Mouse (Mus musculus) CH12.LX (cell line): ENCODE measurements around the gene Dkkl1. TPM values are rescaled to one million over a fixed set of nuclear protein-coding genes. Genes with fewer than 3 reads are reported as not detected.

Source experiments
- DNase-seq: peaks from one replicate; pipeline ENCODE4 v3.0.0-alpha.2; 2013; ENCODE audit errors: extremely low read depth
- H3K27ac ChIP-seq: 2 replicates; pipeline ENCODE4 v1.5.1; 2012; ENCODE audit warnings: low read depth, mild to moderate bottlenecking, control low read depth, moderate library complexity; ENCODE audit not compliant: insufficient read depth
- H3K27me3 ChIP-seq: replicated peaks from 2 replicates; pipeline ENCODE3; 2012; ENCODE audit warnings: inconsistent platforms
- H3K36me3 ChIP-seq, 2 experiments: replicated peaks in 1 of 2; 2 replicates each; pipeline versions ENCODE3 to v1.6.1; 2012; ENCODE audit warnings: inconsistent platforms in 1 of 2, low read length in 1 of 2, mild to moderate bottlenecking in 1 of 2, mixed read lengths in 1 of 2, moderate library complexity in 1 of 2; ENCODE audit not compliant: control insufficient read depth in 1 of 2, insufficient read depth in 1 of 2
- H3K4me1 ChIP-seq, 2 experiments: 2 replicates each; pipeline ENCODE4 v1.6.1; 2012; ENCODE audit warnings: inconsistent platforms in 1 of 2, moderate library complexity in 1 of 2; ENCODE audit not compliant: insufficient read depth in 2 of 2, control insufficient read depth in 1 of 2
- H3K4me2 ChIP-seq: 2 replicates; pipeline ENCODE4 v1.6.1; 2012; ENCODE audit warnings: low read depth, mild to moderate bottlenecking, control low read depth; ENCODE audit not compliant: poor library complexity, insufficient read depth, severe bottlenecking
- H3K4me3 ChIP-seq, 3 experiments: fragments of 150-350 bp in 1 of 3; sonication (generic) in 1 of 3; replicated peaks in 1 of 3; 2 replicates each; pipeline versions ENCODE3 to v1.5.1; 2011 to 2012; ENCODE audit warnings: low read depth in 2 of 3, low read length in 2 of 3, mild to moderate bottlenecking in 2 of 3, moderate library complexity in 2 of 3, control low read depth in 1 of 3, improper control_type of control experiment in 1 of 3, inconsistent platforms in 1 of 3, mixed read lengths in 1 of 3; ENCODE audit not compliant: poor library complexity in 1 of 3
- H3K79me2 ChIP-seq: replicated peaks from 2 replicates; pipeline ENCODE4 v1.6.1; 2012; ENCODE audit warnings: mild to moderate bottlenecking, moderate library complexity; ENCODE audit not compliant: control insufficient read depth, poor library complexity, insufficient read depth, severe bottlenecking; ENCODE audit errors: extremely low read depth
- H3K9ac ChIP-seq: 2 replicates; pipeline ENCODE4 v1.6.1; 2012; ENCODE audit warnings: low read depth, mild to moderate bottlenecking, control low read depth, moderate library complexity; ENCODE audit not compliant: insufficient read depth
- H3K9me3 ChIP-seq: replicated peaks from 2 replicates; pipeline ENCODE3; 2012; ENCODE audit warnings: low read length, inconsistent platforms, mixed read lengths
- CHD1 ChIP-seq: IDR thresholded peaks from 2 replicates; pipeline ENCODE4 v1.6.1; 2012; ENCODE audit warnings: low read depth, low read length, improper control_type of control experiment, inconsistent platforms
- E2F4 ChIP-seq: IDR thresholded peaks from 2 replicates; pipeline ENCODE4 v1.6.1; 2011; ENCODE audit warnings: low read depth, low read length, improper control_type of control experiment; ENCODE audit not compliant: insufficient replicate concordance
- ELF1 ChIP-seq: IDR thresholded peaks from 2 replicates; pipeline ENCODE4 v1.6.1; 2014; ENCODE audit warnings: low read depth, mild to moderate bottlenecking, inconsistent platforms, low read length, improper control_type of control experiment
- EP300 ChIP-seq: IDR thresholded peaks from 2 replicates; pipeline ENCODE4 v1.6.1; 2011; ENCODE audit warnings: low read length, improper control_type of control experiment
- ETS1 ChIP-seq: conservative IDR thresholded peaks from 2 replicates; pipeline ENCODE4 v1.6.1; 2012; ENCODE audit warnings: low read depth, mild to moderate bottlenecking, inconsistent platforms, low read length, improper control_type of control experiment, moderate library complexity
- HCFC1 ChIP-seq: IDR thresholded peaks from 2 replicates; pipeline ENCODE4 v1.6.1; 2012; ENCODE audit warnings: low read depth, mild to moderate bottlenecking, inconsistent platforms, low read length, improper control_type of control experiment
- IRF4 ChIP-seq: IDR thresholded peaks from 2 replicates; pipeline ENCODE4 v1.6.1; 2014; ENCODE audit warnings: low read depth, mild to moderate bottlenecking, inconsistent platforms, low read length, improper control_type of control experiment
- JUND ChIP-seq: conservative IDR thresholded peaks from 2 replicates; pipeline ENCODE4 v1.6.1; 2011; ENCODE audit warnings: low read depth, low read length, improper control_type of control experiment
- KAT2A ChIP-seq: IDR thresholded peaks from 2 replicates; pipeline ENCODE4 v1.6.1; 2012; ENCODE audit warnings: low read length, improper control_type of control experiment, inconsistent platforms; ENCODE audit not compliant: insufficient replicate concordance
- MAFK ChIP-seq: IDR thresholded peaks from 2 replicates; pipeline ENCODE4 v1.6.1; 2011; ENCODE audit warnings: low read length, improper control_type of control experiment; ENCODE audit not compliant: insufficient replicate concordance
- MEF2A ChIP-seq: IDR thresholded peaks from 2 replicates; pipeline ENCODE4 v1.6.1; 2014; ENCODE audit warnings: low read depth, mild to moderate bottlenecking, inconsistent platforms, low read length, improper control_type of control experiment, borderline replicate concordance
- MXI1 ChIP-seq: IDR thresholded peaks from 2 replicates; pipeline ENCODE4 v1.6.1; 2011; ENCODE audit warnings: mild to moderate bottlenecking, low read depth, low read length, improper control_type of control experiment
- MYC ChIP-seq: IDR thresholded peaks from 2 replicates; pipeline ENCODE4 v1.6.1; 2011; ENCODE audit warnings: low read depth, mild to moderate bottlenecking, improper control_type of control experiment, low read length
- NELFE ChIP-seq: IDR thresholded peaks from 2 replicates; pipeline ENCODE4 v1.6.1; 2011; ENCODE audit warnings: low read depth, low read length, improper control_type of control experiment
- NRF1 ChIP-seq: IDR thresholded peaks from 2 replicates; pipeline ENCODE4 v1.6.1; 2014; ENCODE audit warnings: low read depth, mild to moderate bottlenecking, inconsistent platforms, low read length, improper control_type of control experiment, moderate library complexity
- POLR2AphosphoS2 ChIP-seq: IDR thresholded peaks from 2 replicates; pipeline ENCODE4 v1.6.1; 2011; ENCODE audit warnings: low read depth, low read length, improper control_type of control experiment
- SIN3A ChIP-seq: IDR thresholded peaks from 2 replicates; pipeline ENCODE4 v1.6.1; 2012; ENCODE audit warnings: low read length, improper control_type of control experiment, inconsistent platforms
- SMC3 ChIP-seq: IDR thresholded peaks from 2 replicates; pipeline ENCODE4 v1.6.1; 2011; ENCODE audit warnings: low read depth, low read length, improper control_type of control experiment
- ZC3H11A ChIP-seq: IDR thresholded peaks from 2 replicates; pipeline ENCODE4 v1.6.1; 2012; ENCODE audit warnings: low read depth, mild to moderate bottlenecking, inconsistent platforms, low read length, improper control_type of control experiment
- dilution Hi-C: fragments of 300-500 bp; cut with MboI; formaldehyde crosslinking; loops from 2 replicates; pipeline ENCODE4 v1.14.3; 2020; ENCODE audit warnings: low sequenced_read_pairs; ENCODE audit not compliant: extremely low pct_unique_long_range_greater_than_20kb, extremely low pct_ligation_motif_present
- in situ Hi-C: fragments of 300-500 bp; cut with MboI; formaldehyde crosslinking; loops from 3 replicates; pipeline ENCODE4 v1.14.3; 2019; ENCODE audit warnings: low sequenced_read_pairs, low pct_ligation_motif_present, low pct_unique_long_range_greater_than_20kb, mixed read lengths
- polyA plus RNA-seq: library from polyadenylated mRNA; unstranded; fragments of >175 nt; gene quantifications from 2 replicates; pipeline ENCODE4 v1.2.1, GENCODE M21; 2012; ENCODE audit warnings: low read depth; ENCODE audit not compliant: insufficient read length
- total RNA-seq, 2 experiments: library from RNA; depleted of rRNA; stranded (reverse); fragments of 300-350 nt in 1 of 2; fragments of >200 nt in 1 of 2; gene quantifications; 2 replicates each; pipeline ENCODE4 v1.2.3; 2012 to 2014

The Dkkl1 gene
- total and polyA plus RNA-seq, 3 experiments: 0.24 to 1.6 (median 0.44) TPM

DNA sequence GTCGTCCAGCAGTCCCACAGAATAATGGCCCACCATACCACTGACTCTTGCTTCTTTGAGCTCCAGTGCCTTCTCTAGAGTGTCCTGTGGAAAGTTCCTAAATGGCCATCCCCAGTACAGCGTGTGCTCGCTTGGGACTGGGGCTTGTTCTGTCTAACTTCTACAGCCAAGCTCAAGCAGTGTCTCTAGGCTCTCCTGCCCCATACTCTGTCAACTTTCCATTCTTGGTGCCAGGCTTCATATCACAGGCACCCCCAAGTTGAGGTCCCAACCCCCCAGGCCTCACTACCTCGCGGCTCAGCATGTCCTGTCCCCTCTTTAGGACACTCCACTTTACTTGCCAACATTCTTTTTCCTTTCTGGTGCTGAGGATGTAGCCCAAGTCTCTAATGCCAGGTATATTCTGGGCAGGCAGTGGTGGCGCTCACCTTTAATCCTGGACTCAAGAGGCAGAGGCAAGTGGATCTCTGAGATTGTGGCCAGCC, 51.6 kb downstream of the Dkkl1 start:
- no peak overlapping the region for H3K9ac ChIP-seq
- no peak for DNase-seq
- dilution Hi-C loops: no loop called here
- peaks cover 27% of the 10 kb centered on the region for H3K27me3 ChIP-seq
- H3K4me1 ChIP-seq: peaks cover 0 to 14% of the 10 kb centered on the region in 2 experiments; a peak in 3 of 4 replicates
- in situ Hi-C loops: loop anchor here (10.0 kb wide), 1 partner anchor 144 kb away; no protein-coding TSS in a partner anchor
- TF ChIP-seq MAFK: no peak
- TF ChIP-seq MXI1: no peak
- no peak for TF ChIP-seq SMC3
- no peak for TF ChIP-seq HCFC1
- no peak overlapping the region for H3K27ac ChIP-seq
- H3K79me2 ChIP-seq: no peaks in the 10 kb centered on the region
- H3K4me2 ChIP-seq: no peak overlapping the region
- H3K9me3 ChIP-seq: no peaks in the 10 kb centered on the region
- H3K36me3 ChIP-seq: peaks cover 0 to 48% of the 10 kb centered on the region in 2 experiments
- no peak overlapping the region for H3K4me3 ChIP-seq

DNA sequence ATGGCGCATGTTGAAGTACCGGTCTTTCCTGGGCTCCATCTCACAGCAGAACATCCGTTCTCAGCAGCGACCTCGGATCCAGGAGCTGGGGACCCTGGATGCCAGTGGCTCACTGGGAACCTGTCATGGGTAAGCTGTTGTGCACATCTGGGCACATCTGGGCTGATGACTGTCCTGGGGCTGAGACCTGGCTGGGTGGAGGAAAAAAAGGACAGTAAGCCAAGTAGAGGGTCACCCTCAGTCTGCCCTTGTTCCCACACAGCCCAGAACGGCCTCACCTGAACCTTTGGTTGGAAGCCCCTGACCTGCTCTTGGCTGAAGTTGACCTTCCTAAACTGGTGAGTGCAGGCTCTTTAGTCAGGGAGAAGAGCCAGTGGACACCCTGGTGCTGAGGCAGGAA, 53.0 kb downstream of the Dkkl1 start:
- Histone ChIP-seq H3K27me3 (peaks cover 14% of the 10 kb centered on the region), H3K4me2 (no peak overlapping the region), H3K79me2 (no peaks in the 10 kb centered on the region), H3K4me1 (peaks cover 0 to 20% of the 10 kb centered on the region in 2 experiments; a peak in 3 of 4 replicates), H3K36me3 (peaks cover 0 to 48% of the 10 kb centered on the region in 2 experiments), H3K27ac (no peak overlapping the region), H3K4me3 (no peak overlapping the region), H3K9ac (no peak overlapping the region)
- dilution Hi-C loops (no loop called here), in situ Hi-C loops (no loop called here)
- DNase-seq: no peak
- no peak for TF ChIP-seq NRF1
- no peak for TF ChIP-seq MXI1
- no peak for TF ChIP-seq JUND
- TF ChIP-seq MEF2A: no peak
- TF ChIP-seq CHD1: no peak
- no peak for TF ChIP-seq NELFE
- no peak for TF ChIP-seq ZC3H11A
- no peak for TF ChIP-seq IRF4
- no peak for TF ChIP-seq E2F4
- no peak for TF ChIP-seq KAT2A
- no peak for TF ChIP-seq ELF1
- no peak for TF ChIP-seq SIN3A
- no peak for TF ChIP-seq EP300
- TF ChIP-seq MYC: no peak
- TF ChIP-seq ETS1: no peak
- no peak for TF ChIP-seq SMC3
- TF ChIP-seq POLR2AphosphoS2: no peak
- TF ChIP-seq, all 38 proteins: peak for 0
- H3K9me3 ChIP-seq: no peaks in the 10 kb centered on the region

Other genes with a start within 250 kb of the Dkkl1 start
Only the 20 nearest of the 36 such genes appear.
- gene Nosip, start 149.7 kb downstream of the Dkkl1 start, total RNA-seq (2012; rRNA removed): 73.2 and 86.8 TPM in 2 replicates
- gene Nosip, start 149.7 kb downstream of the Dkkl1 start, total RNA-seq (2014; rRNA removed): 79.3 and 81.4 TPM in 2 replicates
- gene Nosip, start 149.7 kb downstream of the Dkkl1 start, polyA plus RNA-seq: 72.4 and 83.9 TPM in 2 replicates
- 7.1 and 7.6 TPM in 2 replicates for gene Prrg2, start 149.5 kb downstream of the Dkkl1 start, total RNA-seq (2012; rRNA removed)
- gene Prrg2, start 149.5 kb downstream of the Dkkl1 start, total RNA-seq (2014; rRNA removed): 6.1 and 6.7 TPM in 2 replicates
- gene Prrg2, start 149.5 kb downstream of the Dkkl1 start, polyA plus RNA-seq: 7.2 and 7.7 TPM in 2 replicates
- 0.38 and 0.42 TPM in 2 replicates for gene Rcn3, start 119.9 kb downstream of the Dkkl1 start, total RNA-seq (2012; rRNA removed)
- gene Rcn3, start 119.9 kb downstream of the Dkkl1 start, total RNA-seq (2014; rRNA removed): not detected in 2 replicates
- gene Rcn3, start 119.9 kb downstream of the Dkkl1 start, polyA plus RNA-seq: not detected in 2 replicates
- gene Fcgrt, start 108.3 kb downstream of the Dkkl1 start, total RNA-seq (2012; rRNA removed): 0.13 and 0.17 TPM in 2 replicates
- not detected in 2 replicates for gene Fcgrt, start 108.3 kb downstream of the Dkkl1 start, total RNA-seq (2014; rRNA removed)
- gene Fcgrt, start 108.3 kb downstream of the Dkkl1 start, polyA plus RNA-seq: 0.15 and 0.16 TPM in 2 replicates
- gene Rps11, start 87.7 kb downstream of the Dkkl1 start, total RNA-seq (2012; rRNA removed): 1,839 and 2,104 TPM in 2 replicates
- gene Rps11, start 87.7 kb downstream of the Dkkl1 start, total RNA-seq (2014; rRNA removed): 898 and 923 TPM in 2 replicates
- 1,465 and 1,699 TPM in 2 replicates for gene Rps11, start 87.7 kb downstream of the Dkkl1 start, polyA plus RNA-seq
- gene Rpl13a, start 83.4 kb downstream of the Dkkl1 start, total RNA-seq (2012; rRNA removed): 5,043 and 5,211 TPM in 2 replicates
- gene Rpl13a, start 83.4 kb downstream of the Dkkl1 start, total RNA-seq (2014; rRNA removed): 2,822 and 2,851 TPM in 2 replicates
- 4,154 and 5,174 TPM in 2 replicates for gene Rpl13a, start 83.4 kb downstream of the Dkkl1 start, polyA plus RNA-seq
- 1.3 and 2.2 TPM in 2 replicates for gene Gm45713, start 75.9 kb downstream of the Dkkl1 start, total RNA-seq (2012; rRNA removed)
- not detected in 2 replicates for gene Gm45713, start 75.9 kb downstream of the Dkkl1 start, total RNA-seq (2014; rRNA removed)
- 1.4 TPM in 1 of 2 replicates, not detected in the other for gene Gm45713, start 75.9 kb downstream of the Dkkl1 start, polyA plus RNA-seq
- 4.0 and 4.9 TPM in 2 replicates for gene Flt3l, start 75.7 kb downstream of the Dkkl1 start, total RNA-seq (2012; rRNA removed)
- 4.3 and 4.6 TPM in 2 replicates for gene Flt3l, start 75.7 kb downstream of the Dkkl1 start, total RNA-seq (2014; rRNA removed)
- gene Flt3l, start 75.7 kb downstream of the Dkkl1 start, polyA plus RNA-seq: 11.4 and 14.9 TPM in 2 replicates
- 69.3 and 74.1 TPM in 2 replicates for gene Pih1d1, start 57.8 kb downstream of the Dkkl1 start, total RNA-seq (2012; rRNA removed)
- gene Pih1d1, start 57.8 kb downstream of the Dkkl1 start, total RNA-seq (2014; rRNA removed): 37.2 and 37.4 TPM in 2 replicates
- 44.6 and 50.3 TPM in 2 replicates for gene Pih1d1, start 57.8 kb downstream of the Dkkl1 start, polyA plus RNA-seq
- gene Aldh16a1, start 57.6 kb downstream of the Dkkl1 start, total RNA-seq (2012; rRNA removed): 41.6 and 45.1 TPM in 2 replicates
- 26.9 and 27.8 TPM in 2 replicates for gene Aldh16a1, start 57.6 kb downstream of the Dkkl1 start, total RNA-seq (2014; rRNA removed)
- gene Aldh16a1, start 57.6 kb downstream of the Dkkl1 start, polyA plus RNA-seq: 49.8 and 53.5 TPM in 2 replicates
- gene Slc17a7, start 48.2 kb downstream of the Dkkl1 start, total RNA-seq (2012; rRNA removed): not detected in 2 replicates
- gene Slc17a7, start 48.2 kb downstream of the Dkkl1 start, total RNA-seq (2014; rRNA removed): not detected in 2 replicates
- 0.11 TPM in 1 of 2 replicates, not detected in the other for gene Slc17a7, start 48.2 kb downstream of the Dkkl1 start, polyA plus RNA-seq
- not detected in 2 replicates for gene Gfy, start 32.6 kb downstream of the Dkkl1 start, total RNA-seq (2012; rRNA removed)
- gene Gfy, start 32.6 kb downstream of the Dkkl1 start, total RNA-seq (2014; rRNA removed): not detected in 2 replicates
- not detected in 2 replicates for gene Gfy, start 32.6 kb downstream of the Dkkl1 start, polyA plus RNA-seq
- not detected in 2 replicates for gene Pth2, start 31.2 kb downstream of the Dkkl1 start, total RNA-seq (2012; rRNA removed)
- gene Pth2, start 31.2 kb downstream of the Dkkl1 start, total RNA-seq (2014; rRNA removed): not detected in 2 replicates
- gene Pth2, start 31.2 kb downstream of the Dkkl1 start, polyA plus RNA-seq: not detected in 2 replicates
- gene Ccdc155, start 7.3 kb downstream of the Dkkl1 start, total RNA-seq (2012; rRNA removed): 0.04 TPM in 1 of 2 replicates, not detected in the other
- not detected in 2 replicates for gene Ccdc155, start 7.3 kb downstream of the Dkkl1 start, total RNA-seq (2014; rRNA removed)
- gene Ccdc155, start 7.3 kb downstream of the Dkkl1 start, polyA plus RNA-seq: not detected in 2 replicates
- gene Tead2, start 3.6 kb upstream of the Dkkl1 start, total RNA-seq (2012; rRNA removed): 0.38 and 0.71 TPM in 2 replicates
- 0.31 and 0.84 TPM in 2 replicates for gene Tead2, start 3.6 kb upstream of the Dkkl1 start, total RNA-seq (2014; rRNA removed)
- gene Tead2, start 3.6 kb upstream of the Dkkl1 start, polyA plus RNA-seq: 2.5 and 3.0 TPM in 2 replicates
- 71.3 and 91.1 TPM in 2 replicates for gene Cd37, start 27.0 kb upstream of the Dkkl1 start, total RNA-seq (2012; rRNA removed)
- gene Cd37, start 27.0 kb upstream of the Dkkl1 start, total RNA-seq (2014; rRNA removed): 69.3 and 73.8 TPM in 2 replicates
- gene Cd37, start 27.0 kb upstream of the Dkkl1 start, polyA plus RNA-seq: 397 and 437 TPM in 2 replicates
- gene Slc6a16, start 28.9 kb upstream of the Dkkl1 start, total RNA-seq (2012; rRNA removed): 0.08 TPM in 1 of 2 replicates, not detected in the other
- gene Slc6a16, start 28.9 kb upstream of the Dkkl1 start, total RNA-seq (2014; rRNA removed): 0.13 TPM in 1 of 2 replicates, not detected in the other
- gene Slc6a16, start 28.9 kb upstream of the Dkkl1 start, polyA plus RNA-seq: 0.37 and 0.49 TPM in 2 replicates
- gene Slc6a21, start 65.4 kb upstream of the Dkkl1 start, total RNA-seq (2012; rRNA removed): not detected in 2 replicates
- not detected in 2 replicates for gene Slc6a21, start 65.4 kb upstream of the Dkkl1 start, total RNA-seq (2014; rRNA removed)
- gene Slc6a21, start 65.4 kb upstream of the Dkkl1 start, polyA plus RNA-seq: not detected in 2 replicates
- 10.7 and 17.6 TPM in 2 replicates for gene Trpm4, start 121.6 kb upstream of the Dkkl1 start, total RNA-seq (2012; rRNA removed)
- 8.6 and 12.0 TPM in 2 replicates for gene Trpm4, start 121.6 kb upstream of the Dkkl1 start, total RNA-seq (2014; rRNA removed)
- gene Trpm4, start 121.6 kb upstream of the Dkkl1 start, polyA plus RNA-seq: 9.3 and 11.0 TPM in 2 replicates
- gene Hrc, start 123.1 kb upstream of the Dkkl1 start, total RNA-seq (2012; rRNA removed): 0.13 and 0.21 TPM in 2 replicates
- gene Hrc, start 123.1 kb upstream of the Dkkl1 start, total RNA-seq (2014; rRNA removed): not detected in 2 replicates
- gene Hrc, start 123.1 kb upstream of the Dkkl1 start, polyA plus RNA-seq: 0.10 and 0.16 TPM in 2 replicates